Mouse (Mus musculus) lung, adult 18-20 months (tissue): Measurements from ENCODE around the gene Polr1a.

Experiments used
- DNase-seq, 2 experiments: peaks; one replicate each; pipeline ENCODE4 v3.0.0; 2022; ENCODE audit warnings: mixed read lengths in 2 of 2

The Polr1a gene

GRCm38 (mm10) chr6:71950592-71950991 lies 41.7 kb downstream of the Polr1a start:
- peak; percentile 64 to 78 for DNase-seq

GRCm38 (mm10) chr6:71951192-71951591 lies 42.3 kb downstream of the Polr1a start:
- no peak for DNase-seq

- no peak for DNase-seq
Observed at GRCm38 (mm10) chr6:71962119-71962518, 53.3 kb downstream of the Polr1a start.

GRCm38 (mm10) chr6:71962706-71963105 lies 53.9 kb downstream of the Polr1a start:
- no peak for DNase-seq

- peak in 1 of 2 experiments; percentile 21 for DNase-seq
Observed at GRCm38 (mm10) chr6:71963561-71963960, 54.7 kb downstream of the Polr1a start.

- peak; percentile 42 to 61 for DNase-seq
Observed at GRCm38 (mm10) chr6:71966683-71967303, 57.9 kb downstream of the Polr1a start.

GRCm38 (mm10) chr6:71967847-71968246 lies 59.0 kb downstream of the Polr1a start:
- DNase-seq = no peak

- DNase-seq = no peak
Observed at GRCm38 (mm10) chr6:71969459-71969858, 60.6 kb downstream of the Polr1a start.

GRCm38 (mm10) chr6:71970154-71970553 lies 61.3 kb downstream of the Polr1a start:
- DNase-seq = no peak

GRCm38 (mm10) chr6:71976592-71976991 lies 67.7 kb downstream of the Polr1a start:
- DNase-seq = peak; percentile 21 to 49

GRCm38 (mm10) chr6:71980165-71980564 lies 71.3 kb downstream of the Polr1a start:
- DNase-seq = no peak

- no peak for DNase-seq
Observed at GRCm38 (mm10) chr6:71980587-71980986, 71.7 kb downstream of the Polr1a start.

GRCm38 (mm10) chr6:71981450-71981849 lies 72.6 kb downstream of the Polr1a start:
- no peak for DNase-seq

GRCm38 (mm10) chr6:71985984-71986383 lies 77.1 kb downstream of the Polr1a start:
- DNase-seq = no peak

GRCm38 (mm10) chr6:71987546-71988248 lies 78.8 kb downstream of the Polr1a start:
- no peak for DNase-seq

GRCm38 (mm10) chr6:71989647-71990351 lies 80.9 kb downstream of the Polr1a start:
- DNase-seq = peak; percentile 26 to 27

- no peak for DNase-seq
Observed at GRCm38 (mm10) chr6:71990371-71990837, 81.6 kb downstream of the Polr1a start.

- peak in 1 of 2 experiments; percentile 35 for DNase-seq
Observed at GRCm38 (mm10) chr6:71991190-71991932, 82.5 kb downstream of the Polr1a start.

GRCm38 (mm10) chr6:71991933-71992325 lies 83.1 kb downstream of the Polr1a start:
- peak; percentile 25 to 42 for DNase-seq

GRCm38 (mm10) chr6:71994004-71994403 lies 85.2 kb downstream of the Polr1a start:
- DNase-seq = no peak

GRCm38 (mm10) chr6:71995081-71995480 lies 86.2 kb downstream of the Polr1a start:
- DNase-seq = peak; percentile 41 to 58

- DNase-seq = no peak
Observed at GRCm38 (mm10) chr6:71997215-71997614, 88.4 kb downstream of the Polr1a start.
